Mouse (Mus musculus) testis, adult 2 months (tissue): ENCODE data around the gene Sox4. TPM values are rescaled to one million over a fixed set of nuclear protein-coding genes. Genes with fewer than 3 reads are reported as not detected.

Source experiments
- H3K27ac ChIP-seq: fragments of 200-500 bp; 2 replicates; pipeline ENCODE4 v1.5.1; 2012; ENCODE audit warnings: low read depth, low read length; ENCODE audit not compliant: control insufficient read depth, insufficient read depth
- H3K27me3 ChIP-seq: fragments of 200-500 bp; 2 replicates; pipeline ENCODE4 v1.6.1; 2012; ENCODE audit warnings: mild to moderate bottlenecking, low read length, moderate library complexity; ENCODE audit not compliant: control insufficient read depth, insufficient read depth
- H3K36me3 ChIP-seq: fragments of 200-500 bp; 2 replicates; pipeline ENCODE4 v1.6.1; 2012; ENCODE audit warnings: mild to moderate bottlenecking, low read length; ENCODE audit not compliant: control insufficient read depth, insufficient read depth
- H3K4me1 ChIP-seq: fragments of 200-500 bp; 2 replicates; pipeline ENCODE4 v1.6.1; 2012; ENCODE audit warnings: low read length; ENCODE audit not compliant: control insufficient read depth, insufficient read depth
- H3K4me3 ChIP-seq: fragments of 200-500 bp; 2 replicates; pipeline ENCODE4 v1.5.1; 2012; ENCODE audit warnings: low read depth, mild to moderate bottlenecking, low read length, moderate library complexity, mixed read lengths; ENCODE audit not compliant: control insufficient read depth
- CTCF ChIP-seq: fragments of 200-500 bp; IDR thresholded peaks from 2 replicates; pipeline ENCODE4 v1.5.1; 2012; ENCODE audit warnings: low read depth, mild to moderate bottlenecking, inconsistent platforms, low read length, moderate library complexity; ENCODE audit not compliant: control insufficient read depth, insufficient read depth, insufficient replicate concordance
- POLR2A ChIP-seq: fragments of 200-500 bp; IDR thresholded peaks from 2 replicates; pipeline ENCODE4 v1.6.1; 2012; ENCODE audit warnings: low read depth, mild to moderate bottlenecking, inconsistent platforms, low read length, moderate library complexity; ENCODE audit not compliant: control insufficient read depth
- polyA plus RNA-seq: library from polyadenylated mRNA; depleted of rRNA; stranded (reverse); fragments of >200 nt; gene quantifications from 2 replicates; pipeline ENCODE4 v1.2.3, GENCODE M21; 2012; rRNA removed

The Sox4 gene
- polyA plus RNA-seq, result 2.2 and 2.5 TPM in 2 replicates

GRCm38 (mm10) chr13:28953581-28953991 is at the start of gene Sox4:
Sox4 (minus strand) TSS chr13:28953713.
- H3K27me3 ChIP-seq, result no peaks in the 10 kb centered on the region

GRCm38 (mm10) chr13:28991899-28992664 is 38.6 kb upstream of the Sox4 start:
- H3K27ac ChIP-seq, result no peak overlapping the region
- TF ChIP-seq CTCF, result no peak
- no peak for TF ChIP-seq POLR2A
- no peaks in the 10 kb centered on the region for H3K27me3 ChIP-seq
- H3K4me3 ChIP-seq, result no peak overlapping the region
- no peaks in the 10 kb centered on the region for H3K36me3 ChIP-seq
- no peaks in the 10 kb centered on the region for H3K4me1 ChIP-seq

More at GRCm38 (mm10) chr13:28953581-28953991, at the start of gene Sox4:
- H3K36me3 ChIP-seq, result no peaks in the 10 kb centered on the region
- H3K4me3 ChIP-seq, result peak within 1 kb of the TSS; percentile 85
- peak within 1 kb of the TSS; percentile 76 for H3K27ac ChIP-seq
- TF ChIP-seq POLR2A (peak; percentile 90), CTCF (no peak)
- H3K4me1 ChIP-seq, result peaks cover 24% of the 10 kb centered on the region

- H3K4me1 ChIP-seq, result no peaks in the 10 kb centered on the region
- TF ChIP-seq POLR2A (no peak), CTCF (no peak)
Measured at GRCm38 (mm10) chr13:28988751-28989703, 35.5 kb upstream of the Sox4 start.

GRCm38 (mm10) chr13:28980681-28981080 is 27.2 kb upstream of the Sox4 start:
- TF ChIP-seq CTCF, result no peak
- TF ChIP-seq POLR2A, result no peak
- H3K4me1 ChIP-seq, result no peaks in the 10 kb centered on the region
- H3K27me3 ChIP-seq, result no peaks in the 10 kb centered on the region
- H3K4me3 ChIP-seq, result no peak overlapping the region
- H3K27ac ChIP-seq, result no peak overlapping the region
- no peaks in the 10 kb centered on the region for H3K36me3 ChIP-seq

More at GRCm38 (mm10) chr13:28988751-28989703, 35.5 kb upstream of the Sox4 start:
- Histone ChIP-seq H3K27me3 (no peaks in the 10 kb centered on the region), H3K27ac (no peak overlapping the region), H3K36me3 (no peaks in the 10 kb centered on the region), H3K4me3 (no peak overlapping the region)

DNA sequence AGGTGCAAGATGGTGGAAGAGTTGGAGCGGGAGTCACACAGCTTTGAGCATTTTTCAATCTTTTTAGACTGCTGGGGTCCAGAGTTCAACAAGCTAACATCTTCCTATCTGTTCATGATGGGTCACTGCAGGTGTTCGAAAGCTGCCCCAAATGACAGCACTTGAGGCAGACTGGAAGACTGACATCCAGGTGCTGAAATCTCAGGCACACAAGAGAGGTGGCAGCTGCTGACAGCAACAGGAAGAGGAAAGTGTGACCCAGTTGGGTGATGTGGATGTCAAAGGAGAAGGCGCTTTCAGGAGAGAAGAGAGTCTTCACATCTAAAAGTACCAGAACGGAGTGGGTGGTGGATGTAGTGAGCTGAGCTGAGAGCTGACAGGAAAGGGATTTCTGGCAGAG is 21.5 kb upstream of the Sox4 start:
- H3K27ac ChIP-seq, result no peak overlapping the region
- no peak overlapping the region for H3K4me3 ChIP-seq
- no peaks in the 10 kb centered on the region for H3K4me1 ChIP-seq
- H3K36me3 ChIP-seq, result no peaks in the 10 kb centered on the region
- H3K27me3 ChIP-seq, result no peaks in the 10 kb centered on the region
- TF ChIP-seq POLR2A (no peak), CTCF (no peak)

DNA sequence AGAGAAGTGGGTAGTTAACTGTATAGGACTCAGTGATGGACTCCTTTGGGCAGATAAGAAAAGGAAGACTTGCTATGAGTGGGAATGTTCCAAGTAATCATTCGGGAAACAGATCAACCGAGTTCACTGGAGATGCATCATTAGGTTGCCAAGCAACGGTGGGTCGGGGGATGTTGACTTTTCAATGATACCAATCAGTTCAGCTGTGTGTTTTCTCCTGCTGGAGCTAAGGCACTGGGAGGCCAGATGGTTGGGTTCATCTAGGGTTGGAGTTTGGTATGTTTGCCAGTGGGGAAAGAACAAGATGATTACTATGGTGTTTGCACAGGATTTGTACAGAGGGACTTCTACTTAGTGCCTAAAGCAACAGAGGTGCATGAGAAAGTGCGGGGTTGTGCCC is 21.1 kb upstream of the Sox4 start:
- H3K27me3 ChIP-seq, result no peaks in the 10 kb centered on the region

DNA sequence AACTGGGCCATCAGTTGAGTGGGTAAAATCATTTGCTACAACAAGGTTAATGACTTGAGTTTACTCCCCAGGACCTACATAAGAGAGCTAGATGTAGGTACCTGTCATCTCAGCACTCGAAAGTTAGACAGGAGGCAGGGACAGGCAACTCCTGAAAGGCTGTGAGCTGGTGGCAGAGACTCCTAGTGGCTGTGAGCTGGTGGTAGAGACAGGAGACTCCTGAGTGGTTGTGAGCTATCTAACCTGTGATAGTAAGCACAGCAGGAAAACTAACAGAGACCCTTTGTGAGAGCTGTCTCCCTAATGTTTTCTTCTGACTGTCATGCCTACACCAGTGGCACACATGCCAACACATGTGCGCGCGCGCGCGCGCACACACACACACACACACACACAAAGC is 7.4 kb upstream of the Sox4 start:
- TF ChIP-seq POLR2A, result no peak
- TF ChIP-seq CTCF, result no peak
- Histone ChIP-seq H3K4me3 (peak overlapping the region; percentile 9; the same call in 1 of the 2 replicates), H3K27me3 (no peaks in the 10 kb centered on the region), H3K27ac (no peak overlapping the region), H3K4me1 (peaks cover 16% of the 10 kb centered on the region), H3K36me3 (no peaks in the 10 kb centered on the region)

More for the DNA sequence above, 21.1 kb upstream of the Sox4 start:
- Histone ChIP-seq H3K4me1 (no peaks in the 10 kb centered on the region), H3K4me3 (no peak overlapping the region), H3K27ac (no peak overlapping the region), H3K36me3 (no peaks in the 10 kb centered on the region)
- TF ChIP-seq CTCF, result no peak
- no peak for TF ChIP-seq POLR2A

DNA sequence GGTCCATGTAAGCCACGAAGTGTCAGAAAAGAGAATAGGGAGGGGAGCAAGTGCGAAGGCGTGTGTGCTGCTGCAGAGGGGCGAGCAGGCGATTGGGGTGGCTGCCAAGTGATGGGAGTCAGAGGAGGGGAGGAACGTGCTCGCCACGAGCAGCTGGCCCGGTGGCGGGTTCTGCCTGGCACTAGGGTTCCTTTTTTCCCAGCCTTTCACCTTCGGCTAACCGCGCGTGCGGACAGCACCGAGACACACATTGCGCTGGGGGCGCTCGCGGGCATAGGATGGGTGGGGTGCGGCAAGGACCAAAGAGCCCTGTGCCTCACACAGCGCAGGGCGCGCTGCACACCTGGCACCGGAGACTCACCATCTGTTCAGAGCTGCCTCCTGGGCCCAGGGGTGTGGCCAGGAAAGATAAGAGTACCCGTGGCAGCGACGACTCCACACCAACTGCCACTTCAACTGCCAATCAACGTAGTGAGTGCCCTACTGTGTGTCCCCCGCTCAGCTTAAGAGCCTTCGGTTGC is 6.0 kb upstream of the Sox4 start:
- peak overlapping the region; percentile 90 for H3K4me3 ChIP-seq
- no peaks in the 10 kb centered on the region for H3K36me3 ChIP-seq
- TF ChIP-seq POLR2A (peak; percentile 61), CTCF (peak; percentile 49; the same call in 1 of the 2 replicates)
- no peaks in the 10 kb centered on the region for H3K27me3 ChIP-seq
- H3K27ac ChIP-seq, result peak overlapping the region; percentile 66; the same call in 1 of the 2 replicates
- peaks cover 16% of the 10 kb centered on the region for H3K4me1 ChIP-seq
